Mouse (Mus musculus) leukemia stem cell, adult 10-12 weeks (primary cell): ENCODE measurements around the gene Sec22b. TPM values are rescaled to one million over a fixed set of nuclear protein-coding genes. Genes with fewer than 3 reads are reported as not detected.

ENCODE experiments used
- polyA plus RNA-seq: library from polyadenylated mRNA; stranded (reverse); fragments of >175 nt; gene quantifications from 2 replicates; pipeline ENCODE4 v1.2.3, GENCODE M21; 2012; ENCODE audit warnings: low replicate concordance

Gene Sec22b
- polyA plus RNA-seq = 32.0 and 34.4 TPM in 2 replicates

GRCm38 (mm10) chr3:97900516-97901490, at the start of gene Sec22b:
TSS of gene Sec22b (plus strand) at chr3:97901190.

DNA sequence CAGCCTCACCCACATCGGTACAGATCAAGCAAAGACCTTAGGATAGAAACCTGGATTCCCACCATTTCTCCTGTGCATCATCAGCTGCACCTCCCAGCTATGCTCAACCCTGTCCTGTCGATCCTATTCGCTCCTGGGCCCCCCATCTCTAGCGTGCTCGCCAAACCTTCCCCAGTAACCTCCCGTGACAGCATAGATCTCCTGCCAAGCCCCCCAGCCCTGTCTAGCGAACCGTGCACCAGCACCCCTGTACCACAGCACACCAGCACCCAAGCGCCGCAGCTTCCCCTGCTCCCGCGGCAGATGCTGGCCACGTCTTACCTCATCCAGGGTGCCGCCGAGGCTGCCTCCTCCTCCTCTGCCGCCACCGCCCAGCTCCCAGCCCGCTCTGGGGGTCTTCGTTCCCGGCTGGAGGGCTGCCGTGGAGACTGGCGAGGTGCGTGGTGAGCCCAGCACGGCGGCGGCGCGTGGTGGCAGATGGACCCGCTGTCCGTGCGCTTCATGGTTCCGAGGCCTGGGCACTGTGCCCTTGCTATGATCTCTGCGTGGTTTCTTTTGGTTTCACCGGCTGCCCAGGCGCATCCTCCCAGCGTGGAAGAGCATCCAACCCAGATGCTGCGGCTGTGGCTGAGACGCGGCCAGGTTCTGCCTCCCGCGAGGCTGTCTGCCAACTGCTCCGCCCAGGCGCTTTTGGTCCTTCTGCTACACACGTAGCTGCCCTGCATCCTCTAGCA, 12.7 kb upstream of the Sec22b start, which contains the start of gene Pde4dip:
Pde4dip (minus strand) TSS at position 540 of the 734 bp plus-strand sequence.

Other genes starting within 250 kb of the Sec22b start
- 0.48 and 2.9 TPM in 2 replicates for gene Prkab2, start 243.0 kb upstream of the Sec22b start, polyA plus RNA-seq
- gene Gm17651, start 226.5 kb upstream of the Sec22b start, polyA plus RNA-seq = not detected in 2 replicates
- gene Pde4dip, start 12.5 kb upstream of the Sec22b start, polyA plus RNA-seq = 1.2 and 2.0 TPM in 2 replicates
- 10.4 and 24.2 TPM in 2 replicates for gene Notch2, start 112.3 kb downstream of the Sec22b start, polyA plus RNA-seq